Mouse (Mus musculus): ENCODE results near the gene Kif20b.

Kif20b gene

DNA sequence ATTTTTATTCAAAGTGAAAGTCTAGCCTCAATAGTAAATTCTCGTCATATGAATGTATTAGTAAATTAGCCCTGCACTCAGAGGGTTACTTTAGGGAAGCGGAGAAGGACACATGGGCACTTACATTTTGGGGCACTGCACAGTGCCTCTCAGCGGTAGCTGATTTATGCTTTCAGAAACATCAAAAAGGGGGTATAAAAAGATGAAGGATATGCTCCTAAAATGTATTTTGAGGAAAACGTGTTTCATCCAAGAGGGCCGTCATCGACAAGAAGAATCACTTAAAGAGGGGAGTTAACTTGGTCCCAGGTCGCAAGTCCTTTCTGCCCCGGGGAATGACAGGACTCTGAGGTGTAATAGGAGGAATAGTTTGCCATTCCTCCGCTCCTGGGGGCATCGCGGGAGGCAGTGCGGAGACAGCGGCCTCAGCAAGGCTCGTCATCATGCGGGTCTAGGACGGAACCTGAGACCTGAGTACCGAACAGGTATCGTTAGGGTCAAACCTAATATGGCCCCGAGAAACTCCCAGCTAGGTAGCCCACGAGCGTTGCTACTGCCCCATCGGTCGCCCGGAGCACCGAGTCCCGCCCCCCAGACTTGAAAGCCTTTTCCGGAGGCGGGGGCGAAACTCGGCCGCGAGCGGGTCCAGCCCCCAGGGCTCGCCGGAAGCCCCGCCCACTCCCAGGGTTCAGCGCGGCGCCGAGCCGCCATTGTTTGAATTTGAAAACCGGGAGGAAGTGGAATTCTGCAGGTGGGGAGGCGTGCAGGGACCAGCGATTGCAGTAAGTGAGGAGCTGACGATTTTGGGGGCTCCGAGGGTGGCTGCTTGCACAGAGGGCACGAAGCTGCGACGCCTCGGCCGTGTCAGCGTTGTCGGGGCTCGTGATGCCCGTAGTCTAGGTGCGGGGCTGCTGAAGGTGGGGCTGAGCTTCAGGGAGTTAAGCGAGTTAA, at the start of gene Kif20b:
Gene Kif20b (plus strand): TSS at position 710 of the 951 bp plus-strand sequence.
- DNase-seq, result peak; percentile 93

DNA sequence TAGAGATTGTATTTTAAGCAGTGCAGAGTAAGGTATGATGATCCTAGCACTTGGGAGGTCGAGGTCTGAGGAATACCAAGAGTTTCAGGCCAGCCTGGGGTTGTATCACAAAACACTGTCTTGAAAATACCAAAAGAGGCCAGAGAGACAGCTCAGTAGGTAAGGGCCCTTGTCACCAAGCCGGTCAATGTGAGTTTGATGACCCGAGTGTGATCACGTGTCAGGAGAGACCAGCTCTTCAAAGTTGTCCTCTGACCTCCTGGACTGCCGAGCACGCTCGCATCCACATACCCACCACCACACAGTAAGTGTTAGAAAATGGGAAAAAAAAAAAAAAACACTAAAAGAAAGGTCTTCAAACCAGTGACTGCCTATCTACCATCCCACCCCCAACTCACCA, 45.5 kb upstream of the Kif20b start:
- DNase-seq, result no peak

DNA sequence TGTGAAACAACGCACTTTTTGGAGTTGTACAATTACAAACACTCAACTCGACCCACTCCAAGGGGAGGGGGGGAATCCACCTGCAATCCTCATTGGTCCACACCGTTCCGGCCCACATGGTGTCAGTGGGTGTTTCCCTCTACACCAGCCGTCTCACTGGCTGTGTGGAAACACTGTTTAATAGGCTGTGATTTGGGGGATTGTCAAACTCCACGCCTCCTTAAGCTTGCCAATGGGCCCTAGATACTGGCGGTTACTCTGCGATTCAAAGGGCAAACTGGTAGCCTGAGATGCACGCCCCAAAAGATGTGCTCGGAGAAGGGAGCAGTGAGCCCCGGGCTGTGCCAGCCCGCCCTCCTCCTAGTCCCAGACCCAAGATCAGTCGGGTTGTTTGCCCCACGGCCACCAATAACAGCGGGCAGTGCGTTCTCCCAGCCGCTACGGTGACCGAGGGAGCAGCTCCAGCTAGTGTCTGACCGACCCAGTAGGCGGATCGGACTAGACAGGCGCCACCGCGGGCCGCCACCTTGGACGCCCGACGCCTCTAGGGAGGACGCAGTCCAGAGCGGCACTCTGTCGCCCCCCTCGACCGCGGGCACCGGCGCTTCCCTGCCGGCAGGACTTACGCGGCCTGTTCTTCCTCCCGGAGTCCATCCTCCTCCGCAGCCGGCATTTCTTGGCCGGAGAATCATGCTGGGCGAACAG, 44.1 kb upstream of the Kif20b start:
- DNase-seq, result peak; percentile 83 to 84

DNA sequence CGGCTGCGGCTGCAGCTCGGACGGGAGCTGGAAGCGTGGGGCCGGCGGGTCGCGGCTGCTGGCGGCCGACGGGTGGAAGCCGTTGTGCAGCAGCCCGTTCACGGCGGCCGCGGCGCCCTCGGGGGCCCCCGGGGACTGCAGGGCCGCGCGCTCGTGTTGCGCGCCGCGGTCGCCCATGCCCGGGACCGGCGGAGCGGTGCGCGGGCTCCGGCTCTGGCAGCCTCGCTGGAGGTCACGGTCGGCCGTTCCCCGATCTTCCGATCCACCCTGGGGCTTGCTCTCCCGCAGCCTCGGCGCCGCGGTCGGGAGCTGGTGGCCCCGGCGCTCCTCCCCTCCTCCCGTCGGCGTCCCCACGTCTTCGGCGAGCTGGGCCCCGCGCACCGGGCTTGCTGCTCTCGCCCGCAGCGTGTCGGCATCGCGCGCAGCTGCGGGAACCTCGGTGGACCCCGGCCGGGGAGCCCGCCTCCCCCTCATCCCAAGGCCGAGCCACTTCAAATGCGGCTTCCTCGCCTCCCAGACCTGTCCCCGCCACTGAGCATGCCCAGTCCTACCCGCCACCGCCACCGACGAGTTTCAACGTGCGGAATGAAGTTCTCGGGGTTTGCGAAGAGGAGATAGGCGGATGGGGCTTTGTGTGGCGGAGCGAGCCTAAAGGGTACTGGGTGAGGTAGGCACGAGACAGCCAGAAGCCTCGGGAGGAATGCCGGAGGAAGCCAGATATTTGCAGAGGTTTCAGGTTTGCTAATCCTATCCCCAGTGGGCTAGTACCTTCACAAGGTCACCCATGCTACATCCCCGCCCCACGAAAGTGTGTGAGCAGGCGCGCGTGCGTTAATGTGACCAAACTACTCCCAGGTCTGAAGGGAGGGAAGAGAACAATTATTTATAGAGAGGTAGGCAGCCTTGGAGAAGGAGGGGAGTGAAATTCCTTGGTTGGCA, 43.3 kb upstream of the Kif20b start, which contains the start of gene Pank1:
Gene Pank1 (minus strand): TSS at position 853 of the 939 bp plus-strand sequence.
- DNase-seq, result peak; percentile 76 to 79

DNA sequence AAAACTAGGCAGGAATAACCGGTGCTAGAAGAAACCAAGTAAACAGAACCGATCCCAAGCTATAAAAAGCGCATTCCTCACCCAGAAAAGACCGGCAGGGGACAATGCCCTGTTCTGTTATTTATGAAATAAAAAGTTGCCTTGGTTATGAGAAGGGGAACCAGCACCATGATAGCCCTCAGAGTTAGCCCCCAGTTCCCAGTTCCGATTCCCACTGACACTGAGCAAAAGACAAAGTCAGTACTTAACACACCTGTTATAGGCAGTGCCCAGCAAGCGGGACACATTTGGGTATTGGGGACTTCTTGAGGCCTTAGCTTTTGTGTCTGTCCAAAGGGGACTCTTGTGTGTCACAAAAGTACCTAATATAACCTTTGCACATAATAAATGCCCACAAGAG, 42.5 kb upstream of the Kif20b start:
- DNase-seq, result no peak

DNA sequence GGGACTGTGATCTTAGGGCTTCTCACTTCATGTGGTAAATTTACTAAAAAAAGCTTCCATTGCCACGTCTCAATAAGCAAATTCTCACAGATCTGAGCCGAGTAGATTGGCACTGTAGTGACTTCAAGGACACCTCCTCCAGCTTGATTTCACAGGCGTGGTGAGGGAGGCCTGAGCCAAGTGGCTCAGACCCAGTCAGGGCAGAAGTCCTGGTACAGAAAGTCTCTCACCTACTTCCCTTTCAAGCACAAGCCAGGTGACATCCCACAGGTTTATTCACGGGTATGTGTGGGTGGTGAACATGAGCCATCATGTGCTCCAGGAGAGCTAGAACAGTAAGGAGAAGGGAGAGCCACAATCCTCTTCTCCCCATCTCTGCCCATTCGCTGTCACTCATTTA, 41.0 kb upstream of the Kif20b start:
- DNase-seq, result no peak

DNA sequence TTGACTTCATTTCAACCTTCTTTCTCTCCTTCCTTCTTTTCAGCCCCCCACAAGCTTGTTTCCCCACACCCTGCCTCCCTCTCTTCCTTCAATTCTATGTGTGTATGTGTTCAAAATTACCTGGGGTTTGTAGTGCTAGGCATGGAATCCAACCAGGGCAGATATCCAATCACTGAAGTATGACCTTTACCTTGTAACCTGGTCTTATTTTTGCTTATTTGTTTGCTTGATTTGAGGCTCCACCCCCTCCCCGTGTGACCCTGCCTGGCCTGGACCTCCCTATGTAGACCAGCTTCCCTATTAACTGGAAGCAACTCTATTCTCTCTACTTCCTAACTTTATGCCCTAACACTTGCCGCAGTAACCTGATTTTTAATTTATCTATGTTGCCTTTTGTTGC, 39.7 kb upstream of the Kif20b start:
- no peak for DNase-seq

DNA sequence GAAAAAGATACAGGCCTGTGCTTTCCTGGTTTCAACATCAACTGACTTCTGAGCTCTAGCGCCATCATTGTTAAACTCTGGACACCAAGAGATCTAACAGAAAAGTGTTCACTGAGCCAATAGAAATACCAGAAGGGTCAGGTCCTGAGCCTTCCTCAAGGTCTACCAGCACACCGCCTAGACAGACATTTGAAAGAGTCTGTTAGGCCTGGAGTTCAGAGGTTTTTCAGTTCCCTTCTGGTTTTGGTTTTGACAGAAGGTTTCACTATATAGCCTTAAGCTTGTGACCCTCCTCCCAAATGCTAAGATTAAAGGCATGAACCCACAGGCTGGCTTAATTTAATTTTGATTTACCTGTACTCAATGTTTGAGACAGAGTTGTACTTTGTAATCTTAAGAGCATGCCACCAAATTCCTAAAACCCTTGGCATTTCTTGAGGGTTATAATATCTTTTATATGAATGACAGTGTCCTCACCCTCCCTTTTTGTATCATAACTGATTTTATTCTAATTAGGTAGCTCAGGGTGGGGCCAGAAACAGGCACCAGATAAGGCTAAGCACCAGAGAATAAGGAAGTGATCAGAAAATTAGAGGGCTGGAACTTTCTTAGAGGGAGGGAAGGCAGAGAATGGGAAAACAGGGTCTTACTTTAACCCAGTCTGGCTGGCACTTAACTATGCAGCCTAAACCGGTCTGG, 38.5 kb upstream of the Kif20b start:
- DNase-seq, result no peak

DNA sequence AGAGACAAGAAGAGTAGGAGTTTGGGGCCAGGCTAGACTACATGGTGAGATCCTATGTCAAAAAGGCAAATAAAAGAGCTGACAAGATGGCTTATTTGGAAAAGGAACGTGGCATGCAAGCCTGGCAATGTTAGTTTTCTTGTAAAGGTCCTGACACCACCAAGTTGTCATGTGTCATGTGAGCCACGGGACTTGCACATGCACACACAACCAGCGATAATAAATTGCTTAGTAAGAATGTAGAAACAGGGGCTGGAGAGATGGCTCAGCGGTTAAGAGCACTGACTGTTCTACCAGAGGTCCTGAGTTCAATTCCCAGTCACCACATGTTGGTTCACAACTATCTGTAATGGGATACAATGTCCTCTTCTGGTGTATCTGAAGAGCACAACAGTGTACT, 35.8 kb upstream of the Kif20b start:
- DNase-seq, result no peak

DNA sequence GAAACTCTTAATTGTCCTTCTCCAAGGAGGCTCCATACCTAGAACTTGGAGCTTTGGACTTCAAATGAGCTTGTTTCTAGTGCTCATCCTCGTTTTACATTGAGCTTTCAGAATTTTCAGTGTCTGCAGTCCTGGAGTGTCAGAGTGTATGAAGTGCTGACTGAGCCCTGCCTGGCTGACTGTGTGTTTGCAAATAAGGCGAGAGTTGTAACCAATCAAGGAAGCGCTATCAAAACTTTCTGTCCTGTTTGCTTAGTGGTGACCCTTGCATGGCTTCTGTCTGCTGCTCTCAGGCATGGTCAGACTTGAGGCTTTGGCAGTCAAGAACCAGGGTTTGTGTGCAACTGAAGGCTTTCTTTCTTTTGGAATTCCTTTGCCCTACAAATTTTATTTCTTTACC, 31.2 kb upstream of the Kif20b start:
- DNase-seq, result no peak

DNA sequence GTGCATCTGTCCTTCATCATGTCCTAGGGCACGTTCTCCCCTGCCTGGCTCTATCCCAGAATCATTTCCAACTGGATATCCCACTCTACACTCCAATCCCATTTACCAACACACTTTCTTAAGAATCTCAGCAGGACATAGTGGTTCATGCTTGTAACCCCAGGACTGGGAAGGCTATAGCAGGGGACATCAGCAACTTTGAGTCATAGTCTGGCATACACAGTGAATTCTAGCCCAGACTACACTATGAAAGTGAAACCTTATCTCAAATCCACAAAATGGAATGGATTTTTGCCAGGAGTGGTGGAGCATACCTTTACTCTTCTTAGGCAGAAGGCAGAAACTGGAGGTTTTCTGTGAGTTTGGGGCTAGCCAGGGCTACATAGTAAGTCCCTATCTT, 30.6 kb upstream of the Kif20b start:
- no peak for DNase-seq

DNA sequence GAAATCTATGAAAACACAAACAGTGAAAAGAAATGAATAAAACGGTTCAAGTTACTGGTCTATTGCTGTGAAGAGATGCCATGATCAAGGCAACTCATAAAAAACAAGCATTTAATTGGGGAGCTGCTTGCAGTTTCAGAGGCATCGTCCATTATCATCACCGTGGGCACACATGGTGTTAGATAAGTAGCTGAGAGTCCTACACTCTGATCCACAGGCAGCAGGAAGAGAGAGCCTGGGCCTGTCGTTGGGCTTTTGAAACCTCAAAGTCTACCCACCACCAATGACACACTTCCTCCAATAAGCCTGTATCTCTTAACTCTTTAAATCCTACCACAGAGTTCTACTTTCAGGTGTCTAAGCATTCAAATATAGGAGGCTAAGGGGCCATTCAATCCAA, 27.1 kb upstream of the Kif20b start:
- no peak for DNase-seq

DNA sequence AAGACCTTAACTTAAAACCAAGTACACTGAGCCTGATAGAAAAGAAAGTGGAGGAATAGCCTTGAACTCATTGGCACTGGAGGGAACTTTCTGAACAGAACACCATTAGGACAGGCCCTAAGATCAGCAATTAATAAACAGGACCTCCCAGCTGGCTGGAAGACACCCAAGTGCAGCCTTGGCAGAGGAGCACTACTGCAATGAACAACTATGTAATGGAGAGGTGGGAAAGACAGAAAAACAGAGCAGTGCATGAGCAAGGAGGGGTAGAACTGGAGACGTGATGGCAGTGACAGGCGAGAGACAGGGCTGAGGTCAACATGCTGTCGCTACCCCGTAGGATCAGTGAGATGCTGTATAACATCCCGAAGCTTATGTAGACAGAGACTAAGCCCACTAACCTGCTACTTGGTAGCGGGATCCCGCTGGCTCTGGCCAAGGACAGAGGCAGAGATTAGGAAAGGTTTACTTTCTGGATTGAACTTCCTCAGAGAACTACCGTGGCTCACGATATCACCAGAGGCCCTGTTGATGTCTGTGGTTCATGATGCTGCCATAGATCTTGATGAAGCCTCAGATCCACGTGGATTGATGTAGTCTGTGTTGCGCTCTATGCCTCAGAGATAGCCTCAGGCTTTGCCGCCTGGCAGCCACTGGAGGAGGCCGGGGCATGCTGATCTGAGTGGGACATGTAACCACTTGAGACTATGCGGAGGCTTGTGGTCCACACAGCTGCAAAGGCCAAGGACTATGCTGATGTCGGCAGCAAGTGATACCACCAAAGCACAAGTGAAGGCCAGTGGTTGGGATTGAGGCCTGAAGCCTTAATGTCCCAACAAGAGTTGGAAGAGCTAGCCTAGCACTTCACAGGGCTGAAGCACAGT, 24.8 kb upstream of the Kif20b start:
- no peak for DNase-seq

DNA sequence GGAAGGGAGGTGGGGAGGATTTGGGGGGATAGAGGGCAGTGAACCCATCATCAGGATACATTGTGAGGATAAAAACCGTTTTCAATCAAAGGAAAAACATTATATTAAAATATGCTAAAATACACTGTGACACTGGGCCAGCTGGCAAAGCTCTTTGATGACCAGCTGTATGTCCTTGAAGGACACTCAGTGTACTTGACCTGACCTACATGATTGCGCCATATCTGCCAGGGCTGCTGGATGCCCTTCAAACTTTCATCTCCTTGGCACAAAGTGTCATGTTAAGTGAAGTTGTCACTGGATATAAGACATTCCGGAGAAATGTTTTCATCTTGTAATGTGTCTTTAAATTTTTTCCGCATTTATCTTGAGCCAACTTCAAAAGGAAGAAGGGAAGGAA, 23.2 kb upstream of the Kif20b start:
- DNase-seq, result no peak

DNA sequence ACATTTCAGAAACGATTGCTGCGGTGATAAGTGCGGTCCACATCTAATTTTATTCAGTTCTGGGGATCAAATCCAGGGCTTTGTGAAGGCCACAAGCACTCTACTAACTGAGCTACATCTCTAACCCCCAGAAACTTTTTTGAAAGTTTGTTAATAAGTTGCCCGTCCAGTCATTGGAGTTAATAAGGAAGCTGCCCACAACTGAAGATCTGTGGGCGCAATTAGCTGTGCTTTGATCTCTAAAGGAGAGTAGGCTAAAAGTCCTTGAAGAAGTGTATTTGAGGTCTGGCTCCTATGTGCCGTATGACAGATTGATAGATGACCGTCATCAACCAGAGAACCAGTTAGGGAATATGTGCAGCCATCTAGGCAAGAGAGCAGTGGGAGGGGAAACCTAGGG, 20.9 kb upstream of the Kif20b start:
- no peak for DNase-seq

DNA sequence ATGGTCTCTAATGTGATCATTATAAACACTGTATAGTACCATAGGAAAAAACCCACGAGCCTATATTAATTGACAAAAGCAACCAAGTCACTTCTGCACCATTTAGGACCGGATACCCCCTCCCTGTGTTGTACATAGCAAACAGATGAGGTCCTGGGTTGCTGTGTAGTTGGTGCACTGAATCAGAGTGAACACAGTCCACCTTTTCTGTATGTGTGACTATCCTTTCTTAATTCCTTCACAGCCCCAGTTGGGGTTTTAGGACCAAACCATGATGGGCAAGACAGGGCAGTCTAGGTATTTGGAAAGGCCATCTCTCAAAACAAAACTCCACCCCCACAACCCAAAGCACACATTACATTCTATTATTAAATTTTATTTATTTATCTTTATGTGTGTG, 20.4 kb upstream of the Kif20b start:
- no peak for DNase-seq

DNA sequence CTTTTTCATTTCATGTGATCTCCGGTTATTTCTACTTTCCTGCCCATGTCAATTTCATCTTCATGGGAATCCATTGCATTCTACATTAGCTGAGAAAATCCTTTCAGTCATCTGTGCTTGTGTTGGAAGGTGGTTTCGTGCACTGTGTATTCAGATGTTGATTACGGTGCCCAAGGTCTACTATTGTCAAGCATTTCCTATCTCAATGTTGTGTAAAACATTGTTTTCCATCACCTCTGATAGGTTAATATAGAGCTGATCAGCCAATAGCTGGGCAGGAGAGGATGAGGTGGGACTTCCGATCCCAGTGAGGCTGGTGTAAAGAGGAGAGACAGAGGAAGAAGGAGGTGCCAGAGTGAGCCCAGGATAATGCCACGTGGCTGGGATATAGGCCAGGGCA, 18.1 kb upstream of the Kif20b start:
- DNase-seq, result no peak

DNA sequence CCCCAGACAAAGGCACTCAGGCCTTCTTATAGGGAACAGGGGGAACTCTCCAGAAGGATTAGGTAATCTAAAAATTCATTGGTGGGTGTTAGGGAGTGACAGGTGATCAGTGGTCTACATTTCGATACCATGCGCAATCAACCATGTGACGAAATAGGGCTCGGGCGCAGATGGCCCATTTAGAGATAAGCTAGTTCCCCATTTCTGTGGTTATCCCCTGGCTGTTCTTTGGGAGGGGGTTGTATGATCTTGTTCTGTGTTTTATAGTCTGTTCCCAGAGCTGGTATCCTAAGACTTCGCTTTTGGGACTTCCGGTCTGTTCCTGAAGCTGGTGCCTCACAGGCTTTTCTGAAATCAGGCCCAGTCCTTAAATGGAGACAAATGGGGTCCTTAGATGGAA, 16.7 kb upstream of the Kif20b start:
- DNase-seq, result no peak

DNA sequence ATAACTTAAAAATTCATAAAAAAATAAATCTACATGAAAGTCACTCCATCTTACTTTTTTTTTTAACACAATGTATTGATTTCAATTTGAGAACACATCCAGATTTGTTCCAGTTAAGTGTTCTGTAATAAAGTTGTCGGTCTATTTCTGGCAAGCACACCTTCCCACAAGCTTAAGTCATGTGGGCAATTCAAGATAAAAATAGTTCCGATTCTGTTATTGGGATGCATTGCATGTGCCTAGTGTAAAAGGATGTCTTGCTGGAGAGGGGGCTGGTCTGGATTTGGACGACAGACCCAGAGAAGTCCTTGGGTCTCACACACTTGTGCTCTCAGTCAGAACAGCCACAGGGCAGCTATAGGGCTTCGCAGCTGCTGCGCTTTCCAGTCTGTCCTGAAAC, 15.4 kb upstream of the Kif20b start:
- DNase-seq, result no peak

DNA sequence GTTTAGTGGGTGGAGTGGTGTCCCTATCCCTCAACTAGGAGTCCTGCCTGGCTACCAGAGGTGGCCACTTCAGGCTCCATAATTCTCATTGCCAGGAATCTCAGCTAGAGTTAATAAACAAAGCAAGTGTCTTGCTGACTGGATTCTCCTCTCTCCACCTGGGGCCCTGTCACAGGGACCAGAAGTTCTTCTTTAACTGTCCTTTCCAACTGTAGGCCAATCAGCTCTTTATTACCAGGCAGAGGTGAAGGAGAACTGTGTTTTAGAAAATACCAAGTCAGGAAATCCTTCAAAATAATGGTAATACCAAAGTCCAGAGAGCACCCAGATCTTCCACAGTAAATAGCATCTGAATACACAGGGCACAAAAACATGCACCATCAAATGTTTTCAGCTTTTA, 9.8 kb upstream of the Kif20b start:
- no peak for DNase-seq

DNA sequence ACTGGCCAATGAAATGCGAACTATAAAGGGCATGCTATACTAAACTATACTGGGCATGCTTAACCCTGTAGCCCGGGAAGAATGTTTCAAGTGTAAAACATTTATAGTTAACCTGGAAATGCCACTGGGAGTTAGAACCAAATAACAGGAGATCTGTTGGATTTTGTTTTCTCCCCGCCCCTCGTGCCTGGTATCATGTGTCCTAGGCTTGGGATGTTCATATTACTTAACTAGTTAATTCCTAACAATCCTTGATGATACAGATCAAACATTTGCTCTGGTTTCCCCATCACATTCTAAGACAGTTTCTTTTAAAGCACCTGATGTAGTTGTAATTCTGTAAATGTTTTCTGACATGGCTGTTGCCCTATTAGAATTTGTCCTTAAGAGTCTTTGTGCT, 2.1 kb upstream of the Kif20b start:
- DNase-seq, result no peak
